Mouse (Mus musculus) cerebellum, adult 11-12 months (tissue): ENCODE data around the gene Anxa5.
A peak's percentile ranks its signal among the peaks of the same experiment; 100 is the strongest.

ENCODE experiments used
- DNase-seq: peaks from one replicate; pipeline ENCODE4 v3.0.0; 2022

Gene Anxa5

DNA sequence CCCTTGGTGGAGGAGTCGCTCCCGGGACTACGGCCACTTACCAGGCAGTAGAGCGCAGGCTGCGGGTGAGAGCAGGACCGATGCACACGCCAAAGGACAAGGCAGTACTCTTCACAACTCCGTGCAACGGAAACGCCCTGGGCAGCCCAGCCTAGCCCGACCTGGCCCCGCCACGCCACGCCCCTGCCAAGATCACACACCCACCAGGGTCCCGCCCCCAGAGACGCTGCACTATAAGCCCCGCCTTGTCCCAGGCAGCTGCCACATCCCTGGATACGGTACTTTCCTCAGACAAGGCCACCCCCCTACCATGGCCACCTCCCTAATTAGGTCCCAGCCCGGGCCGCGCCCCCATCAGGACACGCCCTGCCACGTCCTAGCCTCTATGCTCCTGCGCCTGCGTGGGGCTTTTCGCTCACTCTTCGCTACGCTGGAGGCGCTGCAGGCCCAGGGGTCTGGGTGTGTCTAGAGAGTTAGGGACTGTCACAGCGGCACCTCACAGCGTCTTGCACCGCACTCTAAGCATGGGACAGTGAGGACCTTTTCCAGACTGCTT, at the start of gene Anxa5, which contains the start of gene 1810062G17Rik:
Gene Anxa5 (minus strand): TSS at position 363 of the 556 bp plus-strand sequence.
Gene 1810062G17Rik (plus strand): TSS at position 406 of the 556 bp plus-strand sequence.
- peak; percentile 90 for DNase-seq

DNA sequence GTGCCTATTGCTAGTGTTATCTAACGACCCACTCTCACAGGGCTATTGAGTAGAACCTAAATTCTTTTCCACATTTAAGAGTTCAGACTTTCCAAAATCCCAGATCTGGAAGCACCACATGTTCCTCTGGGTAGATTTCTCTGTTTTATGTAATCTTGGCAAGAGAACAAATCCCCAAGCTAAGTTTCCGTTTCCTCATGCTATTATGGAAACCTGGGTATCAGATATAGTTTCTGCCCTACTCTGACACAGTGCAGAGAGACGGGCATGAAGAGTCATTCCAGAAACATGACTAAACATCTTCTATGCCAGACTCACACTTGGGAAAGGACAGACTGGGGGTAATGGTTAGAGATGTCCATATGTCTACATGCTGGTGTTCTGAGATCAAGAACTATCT, 48.8 kb upstream of the Anxa5 start:
- no peak for DNase-seq

DNA sequence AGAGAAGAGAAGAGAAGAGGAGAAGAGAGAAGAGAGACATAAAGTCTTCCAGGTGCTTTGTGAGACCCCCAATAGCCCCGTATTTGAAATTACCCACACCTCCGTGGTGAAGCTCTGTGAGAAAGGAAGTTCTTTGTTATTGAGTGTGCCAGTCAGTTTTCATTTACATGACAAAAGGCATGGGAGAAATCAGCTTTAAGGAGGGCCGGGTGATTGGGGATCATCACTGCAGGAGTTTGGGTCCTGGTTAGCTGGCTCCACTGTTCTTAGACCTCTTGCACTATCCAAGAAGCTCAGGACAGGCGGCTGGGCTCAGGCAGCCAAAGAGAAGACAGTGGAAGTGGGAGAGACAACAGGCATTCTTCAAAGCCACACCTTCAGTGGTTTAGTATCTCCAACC, 46.4 kb upstream of the Anxa5 start:
- no peak for DNase-seq

DNA sequence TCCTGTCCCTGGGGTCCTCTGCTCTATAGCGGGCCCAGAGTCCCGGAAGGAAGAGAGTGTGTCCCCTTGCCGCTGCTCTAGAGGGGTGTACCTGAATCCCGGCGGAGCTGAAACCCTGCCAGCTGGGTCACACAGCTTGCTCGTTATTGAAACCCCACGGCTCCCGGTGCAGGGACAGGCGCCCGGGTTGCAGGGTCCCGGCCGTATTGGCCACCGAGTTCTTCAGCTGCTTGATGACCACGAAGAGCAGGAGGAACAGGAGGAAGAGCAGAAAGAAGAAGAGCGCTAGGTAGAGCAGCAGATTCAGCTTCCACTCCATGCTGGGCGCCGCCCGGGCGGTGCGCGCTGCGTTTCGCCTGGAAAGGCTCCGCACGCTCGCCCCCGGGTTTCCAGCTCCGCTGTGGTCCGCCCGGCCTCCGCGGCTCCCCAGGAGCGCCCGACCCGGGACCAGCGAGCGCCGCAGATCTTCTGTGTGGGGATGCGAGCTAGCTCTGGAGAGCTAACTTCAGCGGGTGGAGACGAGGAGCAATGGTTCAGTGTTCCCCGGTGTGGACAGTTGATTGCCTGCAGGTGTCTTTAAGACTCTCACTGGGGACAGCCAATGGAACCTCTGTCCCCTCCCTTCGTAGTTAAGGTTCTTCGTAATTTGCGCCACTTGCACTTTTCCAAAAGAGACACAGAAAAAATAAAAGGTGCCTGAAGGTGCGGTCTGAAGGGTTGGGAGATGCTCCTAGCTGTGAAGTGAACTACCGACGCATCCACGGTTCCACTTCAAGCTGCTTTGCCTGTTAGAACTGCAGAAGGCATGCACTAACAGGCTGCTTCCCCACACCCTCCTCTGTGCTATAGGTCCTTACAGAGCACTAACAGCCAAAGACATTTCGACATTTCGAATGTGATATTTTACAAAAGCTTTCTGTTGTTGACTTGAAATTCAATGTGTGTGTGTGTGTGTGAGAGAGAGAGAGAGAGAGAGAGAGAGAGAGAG, 45.7 kb upstream of the Anxa5 start, which contains the start of gene Gm11549:
Gene Gm11549 (minus strand): TSS at position 741 of the 988 bp plus-strand sequence.
- DNase-seq: no peak

DNA sequence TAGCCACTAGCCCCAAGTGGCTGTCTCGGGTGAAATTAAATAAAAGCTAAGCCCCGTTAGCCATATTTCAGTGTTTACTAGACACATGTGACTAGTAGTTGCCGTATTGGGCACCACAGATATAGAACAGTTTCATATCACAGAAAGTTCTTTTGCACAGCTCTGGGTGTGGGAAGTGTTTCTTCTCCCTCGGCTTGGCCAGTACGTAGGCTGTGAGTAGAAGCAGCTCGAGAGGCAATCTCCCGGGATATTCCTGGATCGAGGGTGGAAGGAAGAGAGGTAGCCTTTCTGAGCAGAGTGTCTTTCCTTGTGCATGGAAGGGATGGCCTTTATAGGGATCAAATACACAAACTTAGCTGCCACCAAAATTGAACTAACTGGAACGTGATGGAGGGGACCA, 40.5 kb upstream of the Anxa5 start:
- DNase-seq: no peak

DNA sequence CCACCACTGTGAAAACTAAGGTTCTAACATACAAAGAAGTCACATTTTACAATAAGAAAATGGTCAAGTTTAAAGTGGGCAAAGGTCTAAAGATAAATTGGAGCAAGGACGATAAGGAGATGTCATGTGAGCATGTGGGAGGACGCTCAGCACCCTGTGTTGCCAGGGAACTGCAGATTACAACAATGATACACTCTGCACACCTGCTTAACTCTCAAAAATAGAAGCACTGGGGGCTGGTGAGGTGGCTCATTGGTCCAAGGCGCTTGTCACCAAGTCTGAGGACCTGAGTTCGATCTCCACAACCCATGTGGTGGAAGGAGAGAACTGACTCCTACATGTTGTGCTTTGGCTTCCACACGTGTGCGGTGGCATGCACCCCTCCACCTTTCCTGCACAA, 35.8 kb upstream of the Anxa5 start:
- no peak for DNase-seq

DNA sequence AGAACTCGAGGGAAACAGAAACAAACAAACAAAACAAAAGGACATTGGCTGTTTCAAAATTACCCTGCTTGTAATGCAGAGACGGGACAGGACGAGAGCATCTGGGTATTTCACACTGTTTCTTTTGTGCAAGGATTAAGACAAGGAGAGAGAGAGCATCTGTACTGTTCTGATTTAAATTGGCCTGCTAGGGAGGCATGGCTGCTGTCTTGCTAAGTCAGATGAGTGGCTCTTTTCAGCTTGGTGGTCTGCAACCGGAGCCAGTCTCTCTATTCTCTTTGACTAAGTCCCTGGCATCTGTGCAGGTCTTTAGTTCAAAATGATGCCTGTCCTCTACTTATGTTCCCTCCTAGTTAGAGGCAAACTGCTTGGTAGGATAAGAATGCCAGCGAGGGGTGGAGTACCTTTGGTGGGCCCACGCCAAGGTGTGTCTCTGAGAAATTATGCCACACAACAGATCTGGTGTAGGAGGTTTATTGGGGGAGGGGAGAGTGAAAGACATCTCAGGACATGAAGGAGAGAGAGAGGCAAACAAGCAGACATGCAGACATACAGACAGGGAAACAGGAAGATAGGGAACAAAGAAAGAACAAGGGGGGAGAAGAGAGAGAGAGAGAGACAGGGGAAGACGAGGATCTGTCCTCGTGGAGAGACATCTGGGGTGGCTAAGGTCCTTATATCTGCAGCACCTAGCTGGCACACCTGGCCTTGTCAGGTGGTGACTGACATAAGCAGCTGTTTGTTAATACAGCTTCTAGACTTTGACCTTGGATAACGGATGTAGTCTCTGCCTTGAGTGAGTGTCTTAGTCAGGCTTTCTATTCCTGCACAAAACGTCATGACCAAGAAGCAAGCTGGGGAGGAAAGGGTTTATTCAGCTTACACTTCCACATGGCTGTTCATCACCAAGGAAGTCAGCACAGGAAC, 30.4 kb upstream of the Anxa5 start:
- DNase-seq: no peak

DNA sequence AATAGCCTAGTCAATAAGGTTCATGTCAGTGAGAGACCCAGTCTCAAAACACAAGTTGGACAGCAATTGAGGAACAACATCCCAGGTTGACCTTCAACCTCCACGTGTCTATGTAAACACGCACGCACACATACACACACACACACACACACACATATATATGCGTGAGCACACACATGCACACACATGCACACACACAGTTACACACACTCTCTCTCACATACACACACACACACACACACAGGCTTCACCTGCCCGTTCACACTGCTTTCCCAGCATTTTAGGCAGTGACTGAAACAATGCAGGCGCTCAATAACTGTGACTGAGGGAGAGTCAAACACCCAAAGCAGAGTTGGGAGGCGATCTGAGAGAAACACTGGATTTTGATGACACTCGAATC, 29.6 kb upstream of the Anxa5 start:
- DNase-seq: no peak

DNA sequence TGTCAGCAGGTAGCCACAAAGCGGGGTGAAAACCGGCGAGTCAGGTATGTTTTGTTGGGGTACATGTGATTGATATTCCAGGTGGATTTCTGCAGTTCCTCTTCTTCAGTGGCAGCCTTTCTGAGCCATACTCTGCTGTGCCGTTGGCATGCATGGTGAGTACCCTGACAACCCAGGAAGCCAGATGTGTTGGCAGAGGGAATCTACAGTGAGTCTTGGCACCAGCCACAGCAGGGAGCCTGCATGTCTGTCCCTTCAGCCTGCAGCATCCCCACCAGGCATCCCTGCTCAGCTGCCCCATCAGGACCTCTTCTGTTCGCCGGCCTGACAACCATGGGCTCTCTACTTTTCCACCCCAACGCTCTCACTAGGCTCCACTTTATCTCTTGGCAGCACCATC, 25.9 kb upstream of the Anxa5 start:
- DNase-seq: no peak

DNA sequence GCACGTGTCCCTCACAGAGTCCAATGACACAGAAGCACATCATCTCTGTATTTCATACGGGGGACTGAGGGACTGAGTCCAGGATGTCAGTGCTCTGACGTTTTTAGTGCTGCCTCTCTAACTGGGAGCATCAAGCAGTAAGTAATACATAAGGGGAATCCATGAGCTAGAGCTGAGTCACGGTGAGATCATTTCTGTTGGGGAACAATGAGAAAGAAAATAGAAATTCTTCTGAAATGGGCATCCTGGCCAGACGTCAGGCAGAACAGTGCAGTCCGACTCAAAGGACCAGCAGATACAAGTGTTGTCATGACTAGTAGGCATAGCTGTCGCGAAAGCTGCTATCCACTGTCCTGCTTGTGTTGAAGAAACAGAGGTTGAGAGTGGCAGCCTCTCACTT, 25.3 kb upstream of the Anxa5 start:
- no peak for DNase-seq

DNA sequence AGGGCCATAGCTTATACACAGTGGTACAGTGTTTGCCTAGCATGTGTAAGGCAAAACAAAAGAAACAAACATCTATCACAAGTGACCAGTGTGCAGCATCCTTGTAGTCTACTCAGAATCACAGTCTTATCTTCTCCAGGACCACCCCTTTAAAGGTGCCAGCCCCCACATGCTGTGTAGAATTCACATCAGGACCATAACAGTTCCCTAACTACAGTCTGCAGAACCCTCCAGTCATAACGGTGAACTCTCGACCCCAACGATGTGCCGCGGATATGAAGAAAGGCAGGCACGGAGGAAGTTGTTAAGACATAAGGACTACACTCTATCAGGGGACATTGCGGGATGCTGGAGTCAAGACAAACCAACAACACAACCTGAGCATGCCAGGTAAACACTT, 23.7 kb upstream of the Anxa5 start:
- DNase-seq: no peak

DNA sequence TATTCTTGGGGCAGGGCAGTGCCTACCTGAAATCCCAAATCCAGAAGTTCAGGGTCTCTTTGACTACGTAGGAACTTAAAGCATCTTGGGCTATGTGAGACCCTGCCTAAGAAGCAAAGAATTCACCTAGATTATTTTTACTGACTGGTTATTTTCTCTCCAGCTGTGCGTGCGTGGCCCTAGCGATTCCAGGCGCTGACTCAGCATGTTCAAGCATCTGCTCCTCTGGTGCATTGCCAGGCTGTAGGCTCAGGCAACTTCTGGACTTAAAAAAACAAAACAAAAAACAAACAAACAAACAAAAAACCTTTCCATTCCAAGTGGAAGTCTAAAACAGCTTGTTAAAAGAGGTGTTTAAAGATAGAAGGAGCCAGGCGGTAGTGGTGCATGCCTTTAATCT, 22.5 kb upstream of the Anxa5 start:
- DNase-seq: no peak

DNA sequence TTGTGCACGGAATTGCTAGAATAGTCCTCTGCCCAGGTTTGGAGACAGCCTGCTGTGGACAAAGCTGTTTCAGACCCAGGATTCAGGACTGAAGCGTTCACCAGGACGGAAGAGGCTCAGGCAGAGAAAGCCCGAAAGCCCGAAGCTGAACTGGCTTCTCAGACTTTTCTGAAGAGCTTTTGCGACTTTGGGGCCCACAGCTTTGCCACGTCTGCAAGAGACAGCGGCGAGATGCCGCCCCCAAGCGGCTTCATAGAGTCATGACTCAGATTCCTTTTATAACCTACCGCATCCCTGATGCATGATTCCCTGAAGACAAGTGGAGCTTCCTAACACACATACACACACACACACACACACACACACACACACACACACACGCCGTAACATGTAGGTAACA, 21.1 kb upstream of the Anxa5 start:
- peak; percentile 34 for DNase-seq

DNA sequence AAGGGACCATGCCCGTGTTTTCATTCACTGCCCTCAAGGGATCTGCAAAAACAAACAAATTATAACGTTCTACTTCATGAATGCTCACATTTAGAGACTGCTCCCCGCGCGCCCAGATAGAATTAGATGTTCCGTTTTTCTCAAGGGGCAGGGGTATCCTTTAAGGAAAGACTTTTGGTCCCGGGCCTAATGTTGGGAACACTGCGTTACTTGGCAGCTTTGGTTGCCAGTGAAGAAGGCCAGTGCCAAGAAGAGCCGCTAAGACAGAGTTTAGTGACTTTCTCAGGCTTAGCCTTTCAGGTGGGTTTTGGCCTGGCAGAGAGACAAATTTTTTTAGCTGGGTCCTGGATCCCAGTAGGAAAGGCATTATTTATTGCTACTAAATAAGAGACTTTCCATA, 20.6 kb upstream of the Anxa5 start:
- no peak for DNase-seq

DNA sequence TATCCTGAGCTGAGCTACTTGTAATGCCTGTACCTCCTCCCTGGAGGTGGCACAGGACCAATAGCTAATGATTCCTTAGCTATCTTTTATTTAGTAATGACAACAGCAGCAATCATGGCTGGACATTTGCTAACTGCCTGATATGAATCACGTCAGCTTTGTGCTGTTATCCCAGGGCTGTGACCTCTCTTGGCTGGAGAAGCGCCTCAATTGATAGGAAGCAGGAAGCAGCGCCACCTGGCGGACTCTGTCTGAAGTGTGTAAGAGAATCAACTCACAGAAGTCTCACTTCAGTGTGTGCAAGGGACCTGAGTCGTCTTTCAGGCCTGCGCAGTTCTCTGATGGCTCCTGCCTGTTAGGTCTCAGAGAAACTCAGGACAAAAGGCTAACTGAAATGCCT, 19.7 kb upstream of the Anxa5 start:
- peak; percentile 62 for DNase-seq

DNA sequence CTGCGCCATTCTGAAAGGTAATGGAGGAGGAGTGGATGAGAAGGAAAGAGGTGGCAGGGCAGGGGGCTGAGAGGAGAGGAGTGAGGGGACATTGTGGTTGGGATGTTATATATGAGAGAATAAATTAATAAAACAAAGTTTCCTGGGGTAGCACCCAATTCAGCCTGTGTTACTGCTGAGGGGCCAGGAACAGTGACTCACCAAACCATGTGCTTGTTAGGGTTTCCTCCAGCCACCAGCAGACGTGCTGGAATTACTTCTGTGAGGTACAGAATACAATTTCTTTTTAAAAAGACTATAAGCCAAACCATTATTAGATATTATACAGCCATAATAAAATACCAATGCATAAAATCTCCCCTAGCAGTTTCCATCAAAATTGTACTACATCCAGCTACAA, 18.9 kb upstream of the Anxa5 start:
- no peak for DNase-seq

DNA sequence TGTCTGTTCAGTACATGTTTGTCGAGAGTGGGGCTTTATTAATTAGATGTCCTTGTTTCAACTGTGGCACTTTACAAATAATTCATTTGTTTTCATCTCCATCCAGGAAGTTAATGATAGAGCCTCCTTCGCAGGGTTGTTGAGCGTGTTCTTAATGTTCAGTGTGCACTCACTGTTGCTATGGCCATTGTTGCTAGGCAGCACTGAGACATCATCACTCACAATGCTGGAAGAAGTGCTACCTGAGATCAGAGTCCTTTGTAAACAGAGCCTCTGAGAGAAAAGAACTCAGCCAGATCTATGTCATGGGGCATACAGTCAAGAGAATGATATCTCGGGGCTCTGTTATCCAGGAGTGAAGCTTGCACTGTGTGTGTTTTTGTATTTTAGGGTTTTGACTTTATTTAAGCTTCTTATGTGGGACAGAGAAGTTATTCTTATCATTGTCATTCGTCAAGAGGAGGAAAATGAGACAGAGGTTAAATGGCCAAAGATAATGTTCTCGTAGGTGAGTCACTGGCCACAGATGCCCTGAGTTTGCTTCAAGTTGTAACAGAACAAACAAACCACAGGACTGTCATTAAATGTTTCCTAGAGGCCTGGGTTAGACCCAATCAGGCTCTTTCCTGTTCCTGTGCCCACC, 18.1 kb upstream of the Anxa5 start:
- DNase-seq: no peak

DNA sequence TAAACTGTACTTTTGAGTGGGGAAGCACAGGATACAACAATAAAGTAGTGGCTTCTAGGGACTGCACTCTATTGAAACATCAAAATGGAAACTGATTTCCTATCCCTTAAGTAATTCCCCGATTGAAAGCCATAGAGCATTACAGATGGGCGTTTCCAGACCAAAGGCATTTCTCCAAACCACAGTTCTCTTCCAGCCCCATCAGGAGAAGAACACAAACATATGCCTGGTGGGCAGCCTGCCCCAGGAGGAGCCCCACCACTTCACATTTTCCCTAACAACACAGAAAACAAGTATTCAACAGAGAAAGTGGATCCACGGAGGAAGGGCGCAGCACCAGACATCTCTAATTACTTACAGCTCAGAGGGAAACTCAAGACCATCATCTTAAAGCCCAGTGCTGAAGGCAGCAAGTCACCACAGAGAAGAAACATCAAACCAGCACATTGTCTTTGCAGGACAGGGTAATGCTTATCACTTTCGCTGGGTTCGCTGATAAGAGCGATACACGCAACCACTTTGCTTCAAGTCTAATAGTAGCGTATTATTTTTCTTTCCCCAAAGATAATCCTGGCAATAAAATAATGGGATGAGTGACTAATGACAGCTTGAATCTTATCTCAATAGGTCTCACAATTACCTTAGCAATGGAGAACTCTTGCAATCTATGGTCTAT, 17.2 kb upstream of the Anxa5 start:
- no peak for DNase-seq

DNA sequence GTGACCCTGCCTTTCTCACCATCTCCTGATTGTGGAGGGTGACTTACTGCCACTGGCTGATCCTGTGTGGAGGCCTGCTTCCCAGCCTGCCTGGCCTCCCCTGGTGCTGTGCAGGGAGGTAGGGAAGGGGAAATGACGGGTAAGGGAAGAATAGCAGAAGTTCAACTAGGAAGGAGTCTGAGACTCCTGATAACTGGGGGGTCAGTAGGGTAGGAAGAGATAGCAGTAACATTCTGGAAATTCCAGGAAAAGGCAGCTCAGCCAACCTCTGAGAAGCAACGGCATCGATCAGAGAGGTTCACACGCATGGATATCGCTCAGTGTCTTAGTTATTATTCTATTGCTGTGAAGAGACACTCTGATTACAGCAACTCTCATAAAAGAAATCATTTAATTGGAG, 15.8 kb upstream of the Anxa5 start:
- DNase-seq: no peak

DNA sequence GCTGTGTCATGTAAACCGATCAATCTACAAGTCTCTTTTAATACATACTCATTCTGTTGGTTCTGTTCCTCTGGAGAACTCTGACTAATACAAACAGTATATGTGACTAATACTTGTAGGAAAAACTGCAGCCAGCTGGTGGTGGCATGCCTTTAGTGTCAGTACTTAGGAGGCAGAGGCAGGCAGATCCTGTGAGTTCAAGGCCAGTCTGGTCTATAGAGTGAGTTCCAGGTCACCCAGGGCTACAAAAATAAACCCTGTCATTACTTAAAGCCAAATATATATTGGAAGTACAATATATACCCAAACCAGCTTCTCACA, 13.9 kb upstream of the Anxa5 start:
- DNase-seq: no peak

DNA sequence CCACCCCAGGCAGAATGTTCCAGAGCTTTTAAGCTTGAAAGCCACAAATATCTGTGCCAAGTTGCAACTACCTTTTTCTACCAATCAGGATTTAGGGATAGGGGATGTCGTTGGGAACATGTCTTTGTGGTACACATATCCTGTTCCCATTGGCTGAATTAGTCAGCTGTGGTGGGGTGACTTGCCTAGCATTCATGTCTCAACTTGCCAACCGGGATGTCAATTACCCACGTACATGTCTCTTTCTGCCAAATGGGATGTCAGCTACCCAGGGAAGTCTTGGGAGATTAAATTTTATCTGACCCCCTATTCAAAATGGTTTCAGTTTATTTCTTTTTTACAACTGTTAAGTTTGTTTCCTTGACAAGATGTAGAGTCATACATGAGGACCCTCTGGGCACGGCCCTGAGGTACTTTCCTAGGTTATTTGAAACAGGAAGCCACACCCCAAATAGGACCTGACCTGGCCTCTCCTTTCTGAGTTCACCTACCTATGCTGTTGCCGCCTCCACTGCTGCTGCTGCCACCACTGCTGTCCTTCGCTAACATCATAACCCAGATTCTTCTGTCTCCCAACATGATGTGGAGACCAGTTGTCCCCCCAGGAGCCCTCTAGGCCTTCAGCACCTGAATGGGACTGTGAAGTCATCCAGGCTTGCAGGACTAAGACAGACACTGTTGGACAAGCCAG, 13.3 kb upstream of the Anxa5 start:
- no peak for DNase-seq

DNA sequence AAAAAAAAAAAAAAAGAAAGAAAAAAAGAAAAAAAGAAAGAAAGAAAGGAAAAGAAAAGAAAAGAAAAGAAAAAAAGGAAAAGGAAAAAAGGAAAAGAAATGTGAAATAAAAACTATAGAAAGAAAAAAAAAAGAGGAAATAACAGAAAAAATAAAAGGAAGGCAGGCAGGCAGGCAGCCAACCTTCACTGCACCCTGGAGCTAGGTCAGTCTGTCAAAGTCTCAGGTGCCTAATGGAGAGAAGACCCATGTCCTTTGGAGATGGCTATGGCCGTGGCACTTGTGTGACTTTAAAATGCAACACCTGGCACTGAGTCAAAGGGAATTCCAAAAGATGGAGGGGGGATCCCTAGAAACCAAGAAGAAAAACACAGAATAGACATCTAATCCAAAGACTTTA, 12.7 kb upstream of the Anxa5 start:
- no peak for DNase-seq
